Mouse (Mus musculus) NIH3T3 (cell line): Measurements from ENCODE around the gene Gm11549.

Experiments
- DNase-seq: peaks from one replicate; pipeline ENCODE4 v3.0.0-alpha.2; 2012; ENCODE audit warnings: low read depth

Gene Gm11549

DNA sequence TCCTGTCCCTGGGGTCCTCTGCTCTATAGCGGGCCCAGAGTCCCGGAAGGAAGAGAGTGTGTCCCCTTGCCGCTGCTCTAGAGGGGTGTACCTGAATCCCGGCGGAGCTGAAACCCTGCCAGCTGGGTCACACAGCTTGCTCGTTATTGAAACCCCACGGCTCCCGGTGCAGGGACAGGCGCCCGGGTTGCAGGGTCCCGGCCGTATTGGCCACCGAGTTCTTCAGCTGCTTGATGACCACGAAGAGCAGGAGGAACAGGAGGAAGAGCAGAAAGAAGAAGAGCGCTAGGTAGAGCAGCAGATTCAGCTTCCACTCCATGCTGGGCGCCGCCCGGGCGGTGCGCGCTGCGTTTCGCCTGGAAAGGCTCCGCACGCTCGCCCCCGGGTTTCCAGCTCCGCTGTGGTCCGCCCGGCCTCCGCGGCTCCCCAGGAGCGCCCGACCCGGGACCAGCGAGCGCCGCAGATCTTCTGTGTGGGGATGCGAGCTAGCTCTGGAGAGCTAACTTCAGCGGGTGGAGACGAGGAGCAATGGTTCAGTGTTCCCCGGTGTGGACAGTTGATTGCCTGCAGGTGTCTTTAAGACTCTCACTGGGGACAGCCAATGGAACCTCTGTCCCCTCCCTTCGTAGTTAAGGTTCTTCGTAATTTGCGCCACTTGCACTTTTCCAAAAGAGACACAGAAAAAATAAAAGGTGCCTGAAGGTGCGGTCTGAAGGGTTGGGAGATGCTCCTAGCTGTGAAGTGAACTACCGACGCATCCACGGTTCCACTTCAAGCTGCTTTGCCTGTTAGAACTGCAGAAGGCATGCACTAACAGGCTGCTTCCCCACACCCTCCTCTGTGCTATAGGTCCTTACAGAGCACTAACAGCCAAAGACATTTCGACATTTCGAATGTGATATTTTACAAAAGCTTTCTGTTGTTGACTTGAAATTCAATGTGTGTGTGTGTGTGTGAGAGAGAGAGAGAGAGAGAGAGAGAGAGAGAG is at the start of gene Gm11549:
Gene Gm11549 (minus strand): TSS at position 741 of the 988 bp plus-strand sequence.
- DNase-seq = no peak

DNA sequence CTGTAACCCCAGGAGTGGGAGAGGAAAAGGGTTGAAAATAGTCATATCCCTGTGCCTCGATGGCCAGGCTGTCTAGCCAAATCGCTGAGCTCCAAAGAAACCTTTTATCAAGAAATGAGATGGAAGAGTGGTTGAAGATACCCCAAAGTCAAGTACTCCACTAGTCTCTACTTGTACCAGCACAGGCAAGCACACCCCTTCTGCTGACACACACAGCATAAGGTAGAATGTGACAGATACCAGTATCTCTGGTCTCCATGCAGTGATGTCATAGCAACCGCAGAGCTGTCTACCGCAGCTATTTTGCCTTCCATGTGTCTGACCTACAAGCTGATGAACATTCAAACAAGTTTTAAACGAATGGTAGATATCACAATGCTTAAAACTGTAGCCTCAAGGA is 48.2 kb upstream of the Gm11549 start:
- no peak for DNase-seq

DNA sequence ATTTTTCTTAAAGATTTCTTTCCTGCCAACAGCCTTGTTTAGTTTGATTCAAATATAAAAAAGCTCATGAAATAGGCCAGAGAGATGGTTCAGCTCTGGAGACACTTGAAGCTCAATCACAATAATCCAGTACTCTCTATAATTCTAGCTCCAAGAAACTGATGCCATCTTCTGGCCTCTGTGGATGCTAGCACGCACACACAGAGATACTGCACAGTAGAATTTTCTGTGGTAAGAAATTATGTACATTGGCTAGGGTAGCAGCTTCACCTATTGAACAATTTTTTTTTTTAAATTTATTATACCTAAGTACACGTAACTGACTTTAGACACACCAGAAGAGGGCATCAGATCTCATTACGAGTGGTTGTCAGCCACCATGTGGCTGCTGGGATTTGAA is 42.1 kb upstream of the Gm11549 start:
- DNase-seq = no peak

GRCm38 (mm10) chr3:36559606-36560005 is 38.0 kb upstream of the Gm11549 start:
- DNase-seq = no peak

DNA sequence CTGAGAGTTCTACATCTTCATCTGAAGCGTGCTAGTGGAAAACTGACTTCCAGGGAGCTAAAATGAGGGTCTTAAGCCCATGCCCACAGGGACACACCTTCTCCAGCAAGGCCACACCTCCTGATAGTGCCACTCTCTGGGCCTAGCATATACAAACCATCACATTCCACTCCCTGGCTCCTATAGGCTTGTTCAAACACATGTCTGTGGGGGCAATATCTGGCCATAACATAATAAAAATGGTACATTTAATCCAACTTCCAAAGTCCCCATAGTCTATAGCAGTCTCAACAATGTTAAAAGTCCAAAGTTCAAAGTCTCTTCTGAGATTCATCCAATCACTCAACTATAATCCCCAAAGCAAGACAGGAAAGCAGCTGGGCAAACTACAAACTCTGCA is 36.0 kb upstream of the Gm11549 start:
- no peak for DNase-seq

DNA sequence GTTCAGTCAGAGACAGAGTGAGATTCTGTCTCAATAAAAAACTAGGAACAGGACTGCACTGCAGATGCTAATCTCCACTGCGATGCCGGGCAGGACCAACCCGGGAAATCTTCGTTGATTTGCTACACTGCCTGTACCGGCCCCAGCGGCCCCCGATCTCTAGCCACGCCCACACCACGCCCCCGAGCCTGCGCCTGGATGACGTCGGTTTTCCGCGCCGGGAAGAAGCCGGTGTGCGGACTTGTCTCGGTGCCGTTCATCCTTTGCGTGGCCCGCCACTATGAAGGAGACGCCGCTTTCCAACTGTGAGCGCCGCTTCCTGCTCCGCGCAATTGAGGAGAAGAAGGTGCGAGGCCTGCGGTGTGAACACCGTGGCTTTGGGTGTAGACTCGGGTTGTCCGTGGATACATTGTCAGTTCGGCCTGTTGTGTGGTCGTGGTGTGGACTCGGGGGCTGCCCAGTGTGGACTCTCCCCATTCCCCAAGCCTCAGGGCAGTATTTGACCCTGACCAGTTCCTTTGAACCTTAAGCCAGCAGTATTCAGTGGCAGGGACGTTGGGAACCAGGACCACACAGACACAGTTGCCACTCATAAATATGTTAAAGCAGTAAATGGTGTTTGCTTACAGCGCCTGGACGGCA is 30.9 kb upstream of the Gm11549 start, which contains the start of gene Exosc9:
Gene Exosc9 (plus strand): TSS at position 201 of the 642 bp plus-strand sequence.
- peak; percentile 95 for DNase-seq

- DNase-seq = peak; percentile 36
Observed at GRCm38 (mm10) chr3:36551851-36552384, 30.3 kb upstream of the Gm11549 start.

GRCm38 (mm10) chr3:36551343-36551742 is 29.7 kb upstream of the Gm11549 start:
- no peak for DNase-seq

GRCm38 (mm10) chr3:36544961-36545360 is 23.3 kb upstream of the Gm11549 start:
- no peak for DNase-seq

DNA sequence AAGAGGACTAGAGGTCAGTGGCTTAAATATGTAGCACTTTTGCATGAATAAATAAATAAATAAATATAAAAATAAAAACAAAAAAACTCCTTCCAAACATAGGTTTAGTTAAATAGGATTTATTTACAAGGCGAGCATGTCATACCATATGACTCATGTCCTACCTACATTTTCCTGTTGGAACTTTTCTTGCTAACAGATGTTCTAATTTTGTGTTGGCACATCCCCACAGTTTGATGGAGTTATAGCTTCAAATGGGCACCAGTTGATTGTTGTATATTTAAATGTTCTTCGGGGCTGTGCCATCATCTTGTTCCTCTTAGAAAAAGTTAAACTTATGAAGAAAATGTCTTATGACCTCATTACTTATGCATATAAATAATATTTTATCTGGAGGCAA is 19.8 kb upstream of the Gm11549 start:
- peak; percentile 30 for DNase-seq

GRCm38 (mm10) chr3:36540756-36541155 is 19.1 kb upstream of the Gm11549 start:
- DNase-seq = peak; percentile 93

DNA sequence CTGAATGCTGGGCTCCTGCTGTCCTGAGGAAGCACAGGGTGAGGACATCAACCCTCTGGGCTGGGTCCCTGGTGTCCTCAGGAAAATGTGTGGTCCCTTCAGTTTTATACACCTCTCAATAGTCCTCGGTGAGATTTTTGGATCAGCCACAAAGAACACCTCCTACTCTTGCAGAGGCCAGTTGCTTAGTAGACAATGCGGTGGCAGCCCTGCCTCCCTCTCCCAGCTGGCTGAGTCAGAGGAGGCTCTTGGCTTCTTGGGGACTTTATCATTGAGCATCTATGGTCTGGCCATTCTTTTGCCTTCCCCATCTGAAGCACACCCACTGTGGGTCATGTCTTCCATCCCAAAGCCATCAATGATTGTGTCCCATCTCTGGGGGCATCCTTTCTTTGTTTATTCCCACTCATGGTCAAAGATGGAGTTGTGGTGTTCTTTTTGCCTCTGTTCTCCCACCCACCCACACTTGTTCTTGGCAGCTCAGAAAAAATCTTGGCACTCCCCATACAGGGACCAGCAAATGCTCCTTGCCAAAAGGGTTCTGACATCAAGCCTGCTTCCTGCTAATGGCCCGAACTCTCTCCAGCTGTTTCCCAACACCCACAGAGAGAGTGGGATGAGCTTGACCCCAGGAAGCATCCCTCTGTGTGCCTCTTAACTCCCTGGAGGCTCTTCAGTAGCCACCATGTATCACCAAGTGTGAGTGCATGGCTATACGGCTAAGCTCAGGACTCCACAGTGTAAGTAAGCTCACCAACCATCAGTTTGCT is 16.3 kb upstream of the Gm11549 start:
- no peak for DNase-seq

DNA sequence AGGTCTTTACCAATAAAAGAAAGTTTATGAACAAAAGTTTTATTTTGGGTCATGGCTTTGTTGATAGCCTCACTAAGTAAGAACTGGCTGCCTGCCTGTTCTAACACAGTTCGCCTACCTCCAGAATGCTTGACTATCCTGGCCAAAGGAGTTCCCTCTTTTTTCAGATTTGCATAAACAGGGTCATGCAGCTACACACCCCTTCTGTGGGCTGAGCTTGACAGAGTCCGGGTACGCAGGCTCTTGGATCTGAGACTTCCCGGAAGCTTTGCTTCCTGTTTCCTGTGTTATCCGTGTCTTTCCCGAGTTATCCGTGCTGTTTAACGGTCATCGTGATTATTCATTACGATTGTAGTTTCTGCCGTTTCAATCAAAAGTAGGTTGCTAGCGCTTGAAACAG is 14.4 kb upstream of the Gm11549 start:
- DNase-seq = no peak

- DNase-seq = peak; percentile 18
Observed at GRCm38 (mm10) chr3:36533201-36533672, 11.6 kb upstream of the Gm11549 start.

DNA sequence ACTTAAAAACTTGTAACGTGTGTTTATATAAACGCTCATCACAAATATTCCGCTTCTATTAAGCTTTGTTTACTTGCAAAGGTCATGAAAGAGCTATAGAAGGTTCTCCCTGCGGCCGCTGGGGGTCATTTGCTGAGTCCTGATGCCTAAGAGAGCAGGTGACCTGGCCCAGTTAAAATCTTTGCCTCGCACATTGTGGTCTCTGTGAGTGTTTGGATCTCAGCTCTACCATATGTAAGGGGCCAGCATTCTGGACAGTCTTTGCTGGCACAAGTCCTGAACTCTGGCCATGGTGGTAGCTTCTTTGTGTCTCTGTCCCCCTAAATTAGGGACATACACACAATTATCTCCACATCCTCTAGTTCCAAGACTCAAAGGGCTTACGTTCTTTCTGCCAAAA is 11.1 kb upstream of the Gm11549 start:
- no peak for DNase-seq

DNA sequence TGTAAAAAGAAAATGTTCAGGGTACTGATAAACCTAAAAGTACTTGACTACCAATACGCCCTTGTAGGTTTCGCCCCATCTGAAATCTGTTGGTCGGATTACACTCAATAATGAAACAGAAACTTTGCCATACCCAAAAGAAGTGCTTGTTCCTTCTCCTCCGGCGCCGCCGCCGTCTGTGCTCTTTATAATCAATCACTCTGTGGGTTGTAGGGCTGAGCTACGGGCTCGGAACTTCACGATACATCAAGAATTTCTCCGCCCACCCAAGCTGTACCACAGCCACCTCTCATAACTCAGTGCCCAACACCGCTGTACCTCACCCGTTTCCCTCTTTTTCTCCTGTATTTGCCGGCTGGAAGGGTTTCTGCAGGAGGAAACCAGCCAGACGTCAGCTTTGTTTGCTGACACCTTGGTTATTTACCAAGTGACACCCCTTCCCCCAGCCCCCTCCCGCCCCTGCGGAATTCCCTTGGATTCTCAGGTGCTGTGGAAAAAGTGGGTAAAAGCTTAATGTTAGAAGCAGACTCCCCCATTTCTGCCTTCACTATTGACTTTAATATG is 10.4 kb upstream of the Gm11549 start:
- DNase-seq = no peak

GRCm38 (mm10) chr3:36531242-36531641 is 9.6 kb upstream of the Gm11549 start:
- DNase-seq = peak; percentile 84

DNA sequence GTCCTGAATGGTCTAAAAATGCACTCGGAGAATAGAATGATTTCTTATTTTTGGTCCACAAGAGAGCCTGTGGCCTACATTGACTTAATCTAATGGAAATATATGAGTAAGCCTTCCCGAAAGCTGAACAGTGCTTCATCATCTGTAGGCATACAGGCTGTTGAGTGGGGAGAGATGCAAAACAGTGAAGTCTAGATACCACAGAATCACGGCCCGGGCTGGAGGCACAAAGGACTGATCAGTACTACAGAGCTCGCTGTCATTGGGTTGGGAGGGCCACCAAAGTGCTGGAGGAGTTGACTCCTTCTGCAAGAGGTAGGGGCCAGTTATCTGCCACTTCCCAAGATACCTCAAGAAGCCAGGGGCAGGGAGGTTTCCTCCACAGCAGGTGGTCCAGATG is 9.2 kb upstream of the Gm11549 start:
- DNase-seq = peak; percentile 49

DNA sequence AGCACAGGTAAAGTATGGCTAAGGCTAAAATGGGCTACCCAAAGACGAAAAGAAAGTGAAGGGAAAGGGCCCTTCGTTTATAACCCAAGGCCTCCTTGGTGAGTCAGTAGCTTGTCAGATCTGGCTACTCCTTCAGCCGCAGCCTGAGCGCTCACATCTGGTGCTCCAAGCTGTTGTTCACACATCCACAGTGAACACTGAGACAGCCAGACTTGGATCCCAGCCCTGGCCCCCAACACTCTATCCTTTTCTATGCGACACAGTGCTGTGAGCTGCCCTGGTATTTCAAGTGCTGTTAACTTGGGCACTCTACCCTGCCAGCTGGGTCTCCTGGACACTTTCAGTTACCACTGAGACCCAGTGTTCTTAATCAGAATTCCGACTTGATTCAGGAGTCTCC is 8.7 kb upstream of the Gm11549 start:
- peak; percentile 62 for DNase-seq

DNA sequence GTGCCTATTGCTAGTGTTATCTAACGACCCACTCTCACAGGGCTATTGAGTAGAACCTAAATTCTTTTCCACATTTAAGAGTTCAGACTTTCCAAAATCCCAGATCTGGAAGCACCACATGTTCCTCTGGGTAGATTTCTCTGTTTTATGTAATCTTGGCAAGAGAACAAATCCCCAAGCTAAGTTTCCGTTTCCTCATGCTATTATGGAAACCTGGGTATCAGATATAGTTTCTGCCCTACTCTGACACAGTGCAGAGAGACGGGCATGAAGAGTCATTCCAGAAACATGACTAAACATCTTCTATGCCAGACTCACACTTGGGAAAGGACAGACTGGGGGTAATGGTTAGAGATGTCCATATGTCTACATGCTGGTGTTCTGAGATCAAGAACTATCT is 2.9 kb upstream of the Gm11549 start:
- DNase-seq = peak; percentile 58

DNA sequence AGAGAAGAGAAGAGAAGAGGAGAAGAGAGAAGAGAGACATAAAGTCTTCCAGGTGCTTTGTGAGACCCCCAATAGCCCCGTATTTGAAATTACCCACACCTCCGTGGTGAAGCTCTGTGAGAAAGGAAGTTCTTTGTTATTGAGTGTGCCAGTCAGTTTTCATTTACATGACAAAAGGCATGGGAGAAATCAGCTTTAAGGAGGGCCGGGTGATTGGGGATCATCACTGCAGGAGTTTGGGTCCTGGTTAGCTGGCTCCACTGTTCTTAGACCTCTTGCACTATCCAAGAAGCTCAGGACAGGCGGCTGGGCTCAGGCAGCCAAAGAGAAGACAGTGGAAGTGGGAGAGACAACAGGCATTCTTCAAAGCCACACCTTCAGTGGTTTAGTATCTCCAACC is 524 bp upstream of the Gm11549 start:
- DNase-seq = no peak

GRCm38 (mm10) chr3:36516196-36516595 is 5.4 kb downstream of the Gm11549 start:
- DNase-seq = no peak
